Mouse (Mus musculus): Measurements from ENCODE around the gene D17Wsu92e. TPM values are rescaled to one million over a fixed set of nuclear protein-coding genes. Genes with fewer than 3 reads are reported as not detected.

The D17Wsu92e gene
- polyA plus RNA-seq, 1 experiment from 2014 or later = 10.0 TPM

- no peak overlapping the region for H3K4me2 ChIP-seq (ENCODE audit: low read depth, low read length)
- H3K27me3 ChIP-seq (ENCODE audit: control insufficient read depth, insufficient read depth, low read length) = no peaks in the 10 kb centered on the region
- 67% methylated on average over 5 of the region's 5 CpGs for WGBS
- no peak overlapping the region for H3K4me3 ChIP-seq (ENCODE audit: low read depth, low read length)
- no peaks in the 10 kb centered on the region for H3K36me3 ChIP-seq (ENCODE audit: control insufficient read depth, insufficient read depth, low read length)
- no peak overlapping the region for H3K27ac ChIP-seq (ENCODE audit: low read depth, low read length)
- H3K9me3 ChIP-seq (ENCODE audit: control insufficient read depth, low read length) = no peaks in the 10 kb centered on the region
- no peaks in the 10 kb centered on the region for H3K4me1 ChIP-seq (ENCODE audit: control insufficient read depth, insufficient read depth, low read length)
- no peak for ATAC-seq (ENCODE audit: low read depth)
- H3K9ac ChIP-seq (replicated peaks; ENCODE audit: low read depth, low read length) = no peak overlapping the region
Measured at GRCm38 (mm10) chr17:27703961-27704621, 116.4 kb downstream of the D17Wsu92e start.

- no peak overlapping the region for H3K27ac ChIP-seq (ENCODE audit: low read depth, low read length)
- H3K36me3 ChIP-seq (ENCODE audit: control insufficient read depth, insufficient read depth, low read length) = no peaks in the 10 kb centered on the region
- no peak overlapping the region for H3K9ac ChIP-seq (replicated peaks; ENCODE audit: low read depth, low read length)
- peak overlapping the region; percentile 17 for H3K4me2 ChIP-seq (ENCODE audit: low read depth, low read length)
- no peaks in the 10 kb centered on the region for H3K4me1 ChIP-seq (ENCODE audit: control insufficient read depth, insufficient read depth, low read length)
- ATAC-seq (ENCODE audit: low read depth) = no peak
- no peaks in the 10 kb centered on the region for H3K27me3 ChIP-seq (ENCODE audit: control insufficient read depth, insufficient read depth, low read length)
- 2% methylated on average over 34 of the region's 34 CpGs for WGBS
- H3K4me3 ChIP-seq (ENCODE audit: low read depth, low read length) = no peak overlapping the region
- no peaks in the 10 kb centered on the region for H3K9me3 ChIP-seq (ENCODE audit: control insufficient read depth, low read length)
Measured at GRCm38 (mm10) chr17:27702518-27702917, 117.9 kb downstream of the D17Wsu92e start.

- no peak overlapping the region for H3K27ac ChIP-seq (ENCODE audit: low read depth, low read length)
Measured at GRCm38 (mm10) chr17:27701856-27702255, 118.6 kb downstream of the D17Wsu92e start.

More at GRCm38 (mm10) chr17:27701856-27702255, 118.6 kb downstream of the D17Wsu92e start:
- H3K36me3 ChIP-seq (ENCODE audit: control insufficient read depth, insufficient read depth, low read length) = no peaks in the 10 kb centered on the region
- no peak overlapping the region for H3K9ac ChIP-seq (replicated peaks; ENCODE audit: low read depth, low read length)
- H3K9me3 ChIP-seq (ENCODE audit: control insufficient read depth, low read length) = no peaks in the 10 kb centered on the region
- no peaks in the 10 kb centered on the region for H3K4me1 ChIP-seq (ENCODE audit: control insufficient read depth, insufficient read depth, low read length)
- H3K27me3 ChIP-seq (ENCODE audit: control insufficient read depth, insufficient read depth, low read length) = no peaks in the 10 kb centered on the region
- WGBS = 61% methylated on average over 6 of the region's 6 CpGs
- no peak for ATAC-seq (ENCODE audit: low read depth)
- no peak overlapping the region for H3K4me3 ChIP-seq (ENCODE audit: low read depth, low read length)
- no peak overlapping the region for H3K4me2 ChIP-seq (ENCODE audit: low read depth, low read length)

Other genes with a start within 250 kb of the D17Wsu92e start
- gene Nudt3, start 197.2 kb downstream of the D17Wsu92e start, polyA plus RNA-seq (2014; fragmentation: Nextera tagmentation; extraction: Ambion mirVana) = 74.8 and 125 TPM in 2 replicates
- not detected in 2 replicates for gene RPS10-NUDT3, start 185.4 kb downstream of the D17Wsu92e start, polyA plus RNA-seq (2014; fragmentation: Nextera tagmentation; extraction: Ambion mirVana)
- gene Rps10, start 184.0 kb downstream of the D17Wsu92e start, polyA plus RNA-seq (2014; fragmentation: Nextera tagmentation; extraction: Ambion mirVana) = 510 and 518 TPM in 2 replicates
- 45.5 and 53.6 TPM in 2 replicates for gene Pacsin1, start 165.1 kb downstream of the D17Wsu92e start, polyA plus RNA-seq (2014; fragmentation: Nextera tagmentation; extraction: Ambion mirVana)
- 0.59 and 1.3 TPM in 2 replicates for gene Spdef, start 91.7 kb downstream of the D17Wsu92e start, polyA plus RNA-seq (2014; fragmentation: Nextera tagmentation; extraction: Ambion mirVana)
- gene Snrpc, start 17.5 kb upstream of the D17Wsu92e start, polyA plus RNA-seq (2014; fragmentation: Nextera tagmentation; extraction: Ambion mirVana) = 211 and 216 TPM in 2 replicates
- gene Uhrf1bp1, start 35.8 kb upstream of the D17Wsu92e start, polyA plus RNA-seq (2014; fragmentation: Nextera tagmentation; extraction: Ambion mirVana) = 7.3 and 9.0 TPM in 2 replicates
- 55.8 and 59.4 TPM in 2 replicates for gene Anks1, start 88.7 kb upstream of the D17Wsu92e start, polyA plus RNA-seq (2014; fragmentation: Nextera tagmentation; extraction: Ambion mirVana)
- 56.8 and 60.3 TPM in 2 replicates for gene Taf11, start 89.2 kb upstream of the D17Wsu92e start, polyA plus RNA-seq (2014; fragmentation: Nextera tagmentation; extraction: Ambion mirVana)

All from neural tube, embryonic 14.5 days (tissue).